ENCODE assay signal across 13 mouse cellular contexts in genomic region chr7:143594865-143595264, GRCm38 (mm10). TPM values are rescaled to one million over a fixed set of nuclear protein-coding genes. Genes with fewer than 3 reads are reported as not detected.
A peak's percentile ranks its signal among the peaks of the same experiment; 100 is the strongest.
DNase-seq lines count a peak whose midpoint lies in the region; ATAC-seq and TF ChIP-seq lines count a peak whose summit lies in the region.
"Had no signal": no experiment of that assay in that cellular context is flagged by ENCODE, and none has a peak within 500 bp of the region (broad histone marks: within the 10 kb centered on the region; RNA-seq: fewer than 3 reads in every experiment).

No protein-coding gene starts in this region.

- no peak overlapping the region for H3K9ac ChIP-seq in forebrain, embryonic 12.5 days
- no peak overlapping the region for H3K9ac ChIP-seq in forebrain, embryonic 11.5 days (ENCODE audit: low read length)
- peak overlapping the region; percentile 25; the same call in 1 of the 2 replicates for H3K9ac ChIP-seq in liver, embryonic 12.5 days
- no peak overlapping the region for H3K9ac ChIP-seq in liver, postnatal 0 days (replicated peaks)
- H3K9ac ChIP-seq in intestine, embryonic 16.5 days (ENCODE audit: low read depth, low read length), result no peak overlapping the region

- no peak for DNase-seq in forebrain, embryonic 11.5 days (ENCODE audit: low spot score)
- no peak for DNase-seq in liver, postnatal 0 days
- peak; percentile 97 for DNase-seq in MN1 (ENCODE audit: low spot score)
- no peak for DNase-seq in adrenal gland, adult 8-10 months
- DNase-seq in heart, postnatal 25 days (ENCODE audit: low spot score), result no peak
- DNase-seq: gastrocnemius, postnatal 10 days; lung, postnatal 4 days; thymus, postnatal 36 days had no signal

- TF ChIP-seq EP300 in liver, postnatal 0 days (IDR thresholded peaks at IDR 0.05; ENCODE audit: low read depth), result no peak

- 62% methylated on average over 5 of the region's 5 CpGs for WGBS in forebrain, embryonic 12.5 days
- 88% methylated on average over 5 of the region's 5 CpGs for WGBS in forebrain, embryonic 11.5 days
- 89% methylated on average over 5 of the region's 5 CpGs for WGBS in liver, embryonic 12.5 days (ENCODE audit: insufficient replicate concordance)
- 79% methylated on average over 5 of the region's 5 CpGs for WGBS in liver, postnatal 0 days (ENCODE audit: insufficient replicate concordance)
- 38% methylated on average over 5 of the region's 5 CpGs for WGBS in intestine, embryonic 16.5 days

- no peak for TF ChIP-seq CTCF in liver, postnatal 0 days (IDR thresholded peaks at IDR 0.05; ENCODE audit: low read depth)

- peak overlapping the region; percentile 6; the same call in 1 of the 2 replicates for H3K27ac ChIP-seq in forebrain, embryonic 12.5 days
- H3K27ac ChIP-seq in forebrain, embryonic 11.5 days (ENCODE audit: low read depth, low read length), result no peak overlapping the region
- no peak overlapping the region for H3K27ac ChIP-seq in liver, embryonic 12.5 days
- H3K27ac ChIP-seq in liver, postnatal 0 days (ENCODE audit: low read depth), result no peak overlapping the region
- H3K27ac ChIP-seq in intestine, embryonic 16.5 days (ENCODE audit: low read length), result no peak overlapping the region

- H3K4me3 ChIP-seq in forebrain, embryonic 12.5 days (replicated peaks), result no peak overlapping the region
- H3K4me3 ChIP-seq in forebrain, embryonic 11.5 days (ENCODE audit: low read depth, low read length), result no peak overlapping the region
- no peak overlapping the region for H3K4me3 ChIP-seq in liver, embryonic 12.5 days
- no peak overlapping the region for H3K4me3 ChIP-seq in liver, postnatal 0 days (ENCODE audit: low read depth, low read length)
- no peak overlapping the region for H3K4me3 ChIP-seq in intestine, embryonic 16.5 days (ENCODE audit: low read length)

- peaks cover 23% of the 10 kb centered on the region for H3K4me1 ChIP-seq in forebrain, embryonic 12.5 days
- H3K4me1 ChIP-seq in forebrain, embryonic 11.5 days (replicated peaks; ENCODE audit: control insufficient read depth, insufficient read depth, low read length), result peaks cover 6% of the 10 kb centered on the region
- H3K4me1 ChIP-seq in liver, embryonic 12.5 days, result peaks cover 33% of the 10 kb centered on the region
- H3K4me1 ChIP-seq in liver, postnatal 0 days (ENCODE audit: insufficient read depth), result peaks cover 19% of the 10 kb centered on the region
- peaks cover 23% of the 10 kb centered on the region for H3K4me1 ChIP-seq in intestine, embryonic 16.5 days (ENCODE audit: control insufficient read depth, insufficient read depth, low read length)

- no peaks in the 10 kb centered on the region for H3K27me3 ChIP-seq in forebrain, embryonic 12.5 days
- H3K27me3 ChIP-seq in forebrain, embryonic 11.5 days (ENCODE audit: control insufficient read depth, insufficient read depth, low read length), result no peaks in the 10 kb centered on the region
- no peaks in the 10 kb centered on the region for H3K27me3 ChIP-seq in liver, embryonic 12.5 days (replicated peaks)
- no peaks in the 10 kb centered on the region for H3K27me3 ChIP-seq in liver, postnatal 0 days (ENCODE audit: insufficient read depth, low read length)
- H3K27me3 ChIP-seq in intestine, embryonic 16.5 days (replicated peaks; ENCODE audit: control insufficient read depth, insufficient read depth, low read length), result no peaks in the 10 kb centered on the region

- no peak overlapping the region for H3K4me2 ChIP-seq in forebrain, embryonic 12.5 days
- H3K4me2 ChIP-seq in forebrain, embryonic 11.5 days (ENCODE audit: low read depth, low read length, severe bottlenecking), result no peak overlapping the region
- H3K4me2 ChIP-seq in liver, embryonic 12.5 days, result no peak overlapping the region
- no peak overlapping the region for H3K4me2 ChIP-seq in liver, postnatal 0 days (ENCODE audit: low read depth, low read length)
- no peak overlapping the region for H3K4me2 ChIP-seq in intestine, embryonic 16.5 days (ENCODE audit: low read depth, low read length)

- intact Hi-C loops in heart, postnatal 25 days (cut with DNase I), result loop anchor here (5.0 kb wide), 1 partner anchor 52 kb away; the partner anchor contains the start of gene Tnfrsf22

- peaks cover 28% of the 10 kb centered on the region for H3K36me3 ChIP-seq in forebrain, embryonic 12.5 days (replicated peaks)
- H3K36me3 ChIP-seq in forebrain, embryonic 11.5 days (ENCODE audit: control insufficient read depth, insufficient read depth, low read length), result no peaks in the 10 kb centered on the region; the same call in 1 of the 2 replicates
- peaks cover 83% of the 10 kb centered on the region for H3K36me3 ChIP-seq in liver, embryonic 12.5 days
- peaks cover 45% of the 10 kb centered on the region for H3K36me3 ChIP-seq in liver, postnatal 0 days (replicated peaks; ENCODE audit: insufficient read depth, low read length)
- no peaks in the 10 kb centered on the region; the same call in 1 of the 2 replicates for H3K36me3 ChIP-seq in intestine, embryonic 16.5 days (ENCODE audit: control insufficient read depth, insufficient read depth, low read length)

- no peaks in the 10 kb centered on the region for H3K9me3 ChIP-seq in forebrain, embryonic 12.5 days
- no peaks in the 10 kb centered on the region for H3K9me3 ChIP-seq in forebrain, embryonic 11.5 days (ENCODE audit: control insufficient read depth, low read length)
- no peaks in the 10 kb centered on the region for H3K9me3 ChIP-seq in liver, embryonic 12.5 days (replicated peaks)
- H3K9me3 ChIP-seq in liver, postnatal 0 days (ENCODE audit: low read length), result no peaks in the 10 kb centered on the region
- no peaks in the 10 kb centered on the region for H3K9me3 ChIP-seq in intestine, embryonic 16.5 days (ENCODE audit: control insufficient read depth, low read length)
- H3K9me3 ChIP-seq: G1E had no signal

- ATAC-seq in forebrain, embryonic 12.5 days (ENCODE audit: low FRiP score), result no peak
- ATAC-seq in forebrain, embryonic 11.5 days (replicated peaks; ENCODE audit: low FRiP score), result no peak
- no peak for ATAC-seq in liver, embryonic 12.5 days
- no peak for ATAC-seq in liver, postnatal 0 days
- peak; percentile 66 for ATAC-seq in intestine, embryonic 16.5 days

RNA-seq across cellular contexts. Expression of gene Cars, which starts 5.0 kb away (rescaled TPM):
- 69.0 and 74.3 TPM in 2 replicates for polyA plus RNA-seq in forebrain, embryonic 12.5 days (2016; fragmentation: Nextera tagmentation; extraction: Ambion mirVana)
- 72.6 and 83.1 TPM in 2 replicates for polyA plus RNA-seq in forebrain, embryonic 11.5 days (2014; fragmentation: Nextera tagmentation; extraction: Ambion mirVana)
- 79.5 and 83.4 TPM in 2 replicates for polyA plus RNA-seq in liver, embryonic 12.5 days (2016; fragmentation: Nextera tagmentation; extraction: Ambion mirVana)
- 18.1 and 22.7 TPM in 2 replicates for polyA plus RNA-seq in liver, postnatal 0 days (2015; fragmentation: Nextera tagmentation; extraction: Ambion mirVana)
- polyA plus RNA-seq in intestine, embryonic 16.5 days (2015; fragmentation: Nextera tagmentation; extraction: Ambion mirVana), result 56.4 and 62.8 TPM in 2 replicates
- 10 to 100 TPM; 42.6 to 63.9 (median 48.2) TPM for total RNA-seq in adrenal gland, adult 8-10 months (2022)
- 10 to 100 TPM; 18.3 to 18.4 TPM for total RNA-seq in heart, postnatal 25 days (2021)

RNA-seq across cellular contexts. Expression of gene Tnfrsf26, which starts 33.7 kb away (rescaled TPM):
- 0.12 and 0.22 TPM in 2 replicates for polyA plus RNA-seq in forebrain, embryonic 12.5 days (2016; fragmentation: Nextera tagmentation; extraction: Ambion mirVana)
- 0.17 and 0.48 TPM in 2 replicates for polyA plus RNA-seq in forebrain, embryonic 11.5 days (2014; fragmentation: Nextera tagmentation; extraction: Ambion mirVana)
- polyA plus RNA-seq in liver, embryonic 12.5 days (2016; fragmentation: Nextera tagmentation; extraction: Ambion mirVana), result 0.58 and 0.61 TPM in 2 replicates
- 1.8 and 2.0 TPM in 2 replicates for polyA plus RNA-seq in liver, postnatal 0 days (2015; fragmentation: Nextera tagmentation; extraction: Ambion mirVana)
- 0.27 and 0.33 TPM in 2 replicates for polyA plus RNA-seq in intestine, embryonic 16.5 days (2015; fragmentation: Nextera tagmentation; extraction: Ambion mirVana)
- total RNA-seq in adrenal gland, adult 8-10 months (2022), result 1 to 10 TPM in 3 of 4 experiments, under 1 TPM in 1; 0.77 to 1.5 (median 1.4) TPM
- under 1 TPM; 0.48 to 0.70 TPM for total RNA-seq in heart, postnatal 25 days (2021)
- total RNA-seq: left cerebral cortex, adult 18-20 months had no signal
- polyA plus RNA-seq: G1E had no signal

RNA-seq across cellular contexts. Expression of gene Nap1l4, which starts 46.0 kb away (rescaled TPM):
- 357 and 369 TPM in 2 replicates for polyA plus RNA-seq in forebrain, embryonic 12.5 days (2016; fragmentation: Nextera tagmentation; extraction: Ambion mirVana)
- 214 and 239 TPM in 2 replicates for polyA plus RNA-seq in forebrain, embryonic 11.5 days (2014; fragmentation: Nextera tagmentation; extraction: Ambion mirVana)
- polyA plus RNA-seq in liver, embryonic 12.5 days (2016; fragmentation: Nextera tagmentation; extraction: Ambion mirVana), result 129 and 131 TPM in 2 replicates
- polyA plus RNA-seq in liver, postnatal 0 days (2015; fragmentation: Nextera tagmentation; extraction: Ambion mirVana), result 55.7 and 61.2 TPM in 2 replicates
- 175 and 192 TPM in 2 replicates for polyA plus RNA-seq in intestine, embryonic 16.5 days (2015; fragmentation: Nextera tagmentation; extraction: Ambion mirVana)
- total RNA-seq in adrenal gland, adult 8-10 months (2022), result 100 to 1,000 TPM; 132 to 141 (median 135) TPM
- 100 to 1,000 TPM; 171 to 178 TPM for total RNA-seq in heart, postnatal 25 days (2021)

RNA-seq across cellular contexts. Expression of gene Tnfrsf22, which starts 54.6 kb away (rescaled TPM):
- 7.7 and 7.8 TPM in 2 replicates for polyA plus RNA-seq in forebrain, embryonic 12.5 days (2016; fragmentation: Nextera tagmentation; extraction: Ambion mirVana)
- polyA plus RNA-seq in forebrain, embryonic 11.5 days (2014; fragmentation: Nextera tagmentation; extraction: Ambion mirVana), result 8.1 and 9.8 TPM in 2 replicates
- polyA plus RNA-seq in liver, embryonic 12.5 days (2016; fragmentation: Nextera tagmentation; extraction: Ambion mirVana), result 1.3 and 1.5 TPM in 2 replicates
- 0.95 and 1.3 TPM in 2 replicates for polyA plus RNA-seq in liver, postnatal 0 days (2015; fragmentation: Nextera tagmentation; extraction: Ambion mirVana)
- polyA plus RNA-seq in intestine, embryonic 16.5 days (2015; fragmentation: Nextera tagmentation; extraction: Ambion mirVana), result 3.4 and 4.5 TPM in 2 replicates
- 1 to 10 TPM; 4.2 to 8.6 (median 5.5) TPM for total RNA-seq in adrenal gland, adult 8-10 months (2022)
- total RNA-seq in heart, postnatal 25 days (2021), result 1 to 10 TPM; 1.6 to 2.3 TPM
- polyA plus RNA-seq: G1E had no signal
